Comparison of ENCODE assay signal across 11 mouse cellular contexts in genomic region chr6:117408971-117409783, GRCm38 (mm10).
A peak's percentile ranks its signal among the peaks of the same experiment; 100 is the strongest.
DNase-seq lines count a peak whose midpoint lies in the region; ATAC-seq and TF ChIP-seq lines count a peak whose summit lies in the region.
"Had no signal": no experiment of that assay in that cellular context is flagged by ENCODE, and none has a peak within 500 bp of the region (broad histone marks: within the 10 kb centered on the region; RNA-seq: fewer than 3 reads in every experiment).

No protein-coding gene starts in this region.

- peak; percentile 70 to 71 for DNase-seq in cerebellum, postnatal 10 days
- no peak for DNase-seq in cerebellum, adult 2 months
- DNase-seq in heart, postnatal 0 days (ENCODE audit: low spot score): peak; percentile 5
- no peak for DNase-seq in heart, postnatal 4 days
- peak; percentile 8 for DNase-seq in midbrain, embryonic 10.5 days (ENCODE audit: low spot score)
- DNase-seq in forebrain, postnatal 0 days: peak; percentile 61
- no peak for DNase-seq in thymus, postnatal 0 days (ENCODE audit: low spot score)
- DNase-seq: cerebellum, adult 9-10 months; kidney, adult 8-10 months had no signal

- no peak for TF ChIP-seq POLR2A in cerebellum, adult 2 months (IDR thresholded peaks at IDR 0.05; ENCODE audit: borderline replicate concordance, insufficient read depth, low read length)

- H3K9me3 ChIP-seq in heart, postnatal 0 days (replicated peaks; ENCODE audit: control insufficient read depth, low read length): no peaks in the 10 kb centered on the region
- H3K9me3 ChIP-seq in midbrain, embryonic 10.5 days (replicated peaks): no peaks in the 10 kb centered on the region
- no peaks in the 10 kb centered on the region for H3K9me3 ChIP-seq in midbrain, embryonic 13.5 days
- H3K9me3 ChIP-seq in forebrain, postnatal 0 days (ENCODE audit: low read length): no peaks in the 10 kb centered on the region
- H3K9me3 ChIP-seq: embryonic facial prominence, embryonic 15.5 days had no signal

- WGBS in cerebellum, adult 2 months: 36% methylated on average over 11 of the region's 11 CpGs
- 31% methylated on average over 11 of the region's 11 CpGs for WGBS in heart, postnatal 0 days
- WGBS in midbrain, embryonic 10.5 days: 86% methylated on average over 11 of the region's 11 CpGs
- 82% methylated on average over 11 of the region's 11 CpGs for WGBS in midbrain, embryonic 13.5 days
- 72% methylated on average over 11 of the region's 11 CpGs for WGBS in forebrain, postnatal 0 days

- no peaks in the 10 kb centered on the region for H3K36me3 ChIP-seq in heart, postnatal 0 days (replicated peaks; ENCODE audit: control insufficient read depth, insufficient read depth, low read length)
- no peaks in the 10 kb centered on the region for H3K36me3 ChIP-seq in midbrain, embryonic 10.5 days
- H3K36me3 ChIP-seq in midbrain, embryonic 13.5 days: no peaks in the 10 kb centered on the region
- H3K36me3 ChIP-seq in forebrain, postnatal 0 days (ENCODE audit: insufficient read depth): no peaks in the 10 kb centered on the region
- H3K36me3 ChIP-seq: embryonic facial prominence, embryonic 15.5 days had no signal

- H3K4me2 ChIP-seq in heart, postnatal 0 days (ENCODE audit: low read depth, low read length): no peak overlapping the region
- no peak overlapping the region for H3K4me2 ChIP-seq in midbrain, embryonic 13.5 days (replicated peaks)
- no peak overlapping the region for H3K4me2 ChIP-seq in forebrain, postnatal 0 days (ENCODE audit: low read depth)
- H3K4me2 ChIP-seq: embryonic facial prominence, embryonic 15.5 days had no signal

- ATAC-seq in heart, postnatal 0 days (ENCODE audit: insufficient read depth, low read depth): peak; percentile 79
- no peak for ATAC-seq in midbrain, embryonic 13.5 days
- peak; percentile 40; the same call in 1 of the 2 replicates for ATAC-seq in forebrain, postnatal 0 days

- no peaks in the 10 kb centered on the region for H3K4me1 ChIP-seq in cerebellum, adult 2 months (ENCODE audit: control insufficient read depth, insufficient read depth, low read length)
- peaks cover 10% of the 10 kb centered on the region; the same call in 1 of the 2 replicates for H3K4me1 ChIP-seq in heart, postnatal 0 days (ENCODE audit: control insufficient read depth, insufficient read depth)
- H3K4me1 ChIP-seq in midbrain, embryonic 10.5 days: 0 out of 2 replicates have a peak, but pooled peaks cover 3% of the 10 kb centered on the region
- no peaks in the 10 kb centered on the region for H3K4me1 ChIP-seq in midbrain, embryonic 13.5 days (replicated peaks)
- no peaks in the 10 kb centered on the region for H3K4me1 ChIP-seq in forebrain, postnatal 0 days (ENCODE audit: insufficient read depth)

- no peak for TF ChIP-seq EP300 in heart, postnatal 0 days (IDR thresholded peaks at IDR 0.05; ENCODE audit: low read depth)

- no peak overlapping the region for H3K4me3 ChIP-seq in cerebellum, adult 2 months (replicated peaks; ENCODE audit: insufficient read depth, low read depth, low read length)
- H3K4me3 ChIP-seq in heart, postnatal 0 days (ENCODE audit: low read depth, low read length): no peak overlapping the region
- no peak overlapping the region for H3K4me3 ChIP-seq in midbrain, embryonic 10.5 days
- H3K4me3 ChIP-seq in midbrain, embryonic 13.5 days (replicated peaks): no peak overlapping the region
- H3K4me3 ChIP-seq in forebrain, postnatal 0 days (ENCODE audit: low read depth, low read length): no peak overlapping the region
- H3K4me3 ChIP-seq: embryonic facial prominence, embryonic 15.5 days had no signal

- TF ChIP-seq CTCF in cerebellum, adult 2 months (IDR thresholded peaks at IDR 0.05; ENCODE audit: borderline replicate concordance, insufficient read depth, low read depth, low read length): no peak
- TF ChIP-seq CTCF in heart, postnatal 0 days (IDR thresholded peaks at IDR 0.05; ENCODE audit: low read depth): no peak; the same call in 1 of the 2 replicates
- TF ChIP-seq CTCF in forebrain, postnatal 0 days (IDR thresholded peaks at IDR 0.05; ENCODE audit: low read depth): peak; percentile 36; the same call in 1 of the 2 replicates

- H3K27ac ChIP-seq in cerebellum, adult 2 months (ENCODE audit: insufficient read depth, low read length): no peak overlapping the region
- H3K27ac ChIP-seq in heart, postnatal 0 days (ENCODE audit: low read depth): 0 out of 2 replicates have a peak overlapping the region, but pooled peaks have one; percentile 15
- no peak overlapping the region for H3K27ac ChIP-seq in midbrain, embryonic 10.5 days (replicated peaks)
- H3K27ac ChIP-seq in midbrain, embryonic 13.5 days: no peak overlapping the region
- no peak overlapping the region for H3K27ac ChIP-seq in forebrain, postnatal 0 days (ENCODE audit: low read depth, low read length)
- H3K27ac ChIP-seq: embryonic facial prominence, embryonic 15.5 days had no signal

- H3K27me3 ChIP-seq in cerebellum, adult 2 months (ENCODE audit: control insufficient read depth, insufficient read depth, low read length): no peaks in the 10 kb centered on the region
- 0 out of 2 replicates have a peak, but pooled peaks cover under 1% of the 10 kb centered on the region for H3K27me3 ChIP-seq in heart, postnatal 0 days (ENCODE audit: control insufficient read depth, insufficient read depth, low read length)
- no peaks in the 10 kb centered on the region for H3K27me3 ChIP-seq in midbrain, embryonic 10.5 days (ENCODE audit: low read depth, poor library complexity, severe bottlenecking)
- H3K27me3 ChIP-seq in midbrain, embryonic 13.5 days: no peaks in the 10 kb centered on the region
- no peaks in the 10 kb centered on the region for H3K27me3 ChIP-seq in forebrain, postnatal 0 days (ENCODE audit: insufficient read depth, low read length)
- H3K27me3 ChIP-seq: embryonic facial prominence, embryonic 15.5 days had no signal

- H3K9ac ChIP-seq in heart, postnatal 0 days (replicated peaks; ENCODE audit: low read depth, low read length): no peak overlapping the region
- H3K9ac ChIP-seq in midbrain, embryonic 13.5 days (replicated peaks): no peak overlapping the region
- no peak overlapping the region for H3K9ac ChIP-seq in forebrain, postnatal 0 days
- H3K9ac ChIP-seq: embryonic facial prominence, embryonic 15.5 days had no signal

Comparison
In these comparisons a context has a peak if more than half of its experiments do, and no peak if none do; other contexts are left out.
1. DNase-seq: peak in cerebellum, postnatal 10 days (2 of 2), heart, postnatal 0 days (single experiment), midbrain, embryonic 10.5 days (single experiment) and forebrain, postnatal 0 days (single experiment); none in cerebellum, adult 2 months (0 of 2), heart, postnatal 4 days (single experiment) and thymus, postnatal 0 days (single experiment).